Mouse (Mus musculus) neural tube, embryonic 11.5 days (tissue): ENCODE data around the gene Vps53. TPM values are rescaled to one million over a fixed set of nuclear protein-coding genes. Genes with fewer than 3 reads are reported as not detected.

ENCODE experiments used
- ATAC-seq: fragments of 200-750 bp; cut with Nextera tagmentation; 2 replicates; pipeline ENCODE4 v1.8.0; 2017; ENCODE audit warnings: moderate number of reproducible peaks, mild to moderate bottlenecking, moderate TSS enrichment, moderate library complexity; ENCODE audit not compliant: insufficient read depth, low FRiP score, low TSS enrichment
- DNase-seq: peaks from one replicate; pipeline ENCODE4 v3.0.0-alpha.2; 2015; ENCODE audit warnings: low spot score
- H3K27ac ChIP-seq: fragments of 300-500 bp; sonication (generic); 2 replicates; pipeline ENCODE4 v1.5.1; 2014; ENCODE audit warnings: low read depth, mild to moderate bottlenecking, low read length
- H3K27me3 ChIP-seq: fragments of 300-500 bp; sonication (generic); 2 replicates; pipeline ENCODE4 v1.6.1; 2014; ENCODE audit warnings: mild to moderate bottlenecking, low read length, mixed read lengths; ENCODE audit not compliant: control insufficient read depth, insufficient read depth
- H3K36me3 ChIP-seq: fragments of 300-500 bp; sonication (generic); 2 replicates; pipeline ENCODE4 v1.6.1; 2014; ENCODE audit warnings: mild to moderate bottlenecking, low read length, moderate library complexity, mixed read lengths; ENCODE audit not compliant: control insufficient read depth, insufficient read depth
- H3K4me1 ChIP-seq: fragments of 300-500 bp; sonication (generic); 2 replicates; pipeline ENCODE4 v1.6.1; 2014; ENCODE audit warnings: low read length, mixed read lengths; ENCODE audit not compliant: control insufficient read depth, insufficient read depth
- H3K4me2 ChIP-seq: fragments of 300-500 bp; sonication (generic); 2 replicates; pipeline ENCODE4 v1.6.1; 2014; ENCODE audit warnings: low read depth, mild to moderate bottlenecking, moderate library complexity
- H3K4me3 ChIP-seq: fragments of 300-500 bp; sonication (generic); 2 replicates; pipeline ENCODE4 v1.5.1; 2014; ENCODE audit warnings: low read depth, low read length
- H3K9ac ChIP-seq: fragments of 300-500 bp; sonication (generic); 2 replicates; pipeline ENCODE4 v1.6.1; 2014; ENCODE audit warnings: mild to moderate bottlenecking, low read length
- H3K9me3 ChIP-seq: fragments of 300-500 bp; sonication (generic); 2 replicates; pipeline ENCODE4 v1.6.1; 2016; ENCODE audit warnings: low read length; ENCODE audit not compliant: control insufficient read depth
- WGBS: fragments of 180-500 bp; shearing (Covaris S2); extraction: QIAGEN DNeasy Blood & Tissue Kit; methylation state at CpG from one replicate; pipeline ENCODE4 v1.1.7; 2014; 5-methylcytosine and 5-hydroxymethylcytosine counted together
- polyA plus RNA-seq: library from polyadenylated mRNA; unstranded; fragments of >200 nt; fragmentation: Nextera tagmentation; extraction: Ambion mirVana; gene quantifications from 2 replicates; pipeline ENCODE4 v1.2.1, GENCODE M21; 2014

The Vps53 gene
- polyA plus RNA-seq, 1 experiment from 2014 or later, result 50.8 TPM

DNA sequence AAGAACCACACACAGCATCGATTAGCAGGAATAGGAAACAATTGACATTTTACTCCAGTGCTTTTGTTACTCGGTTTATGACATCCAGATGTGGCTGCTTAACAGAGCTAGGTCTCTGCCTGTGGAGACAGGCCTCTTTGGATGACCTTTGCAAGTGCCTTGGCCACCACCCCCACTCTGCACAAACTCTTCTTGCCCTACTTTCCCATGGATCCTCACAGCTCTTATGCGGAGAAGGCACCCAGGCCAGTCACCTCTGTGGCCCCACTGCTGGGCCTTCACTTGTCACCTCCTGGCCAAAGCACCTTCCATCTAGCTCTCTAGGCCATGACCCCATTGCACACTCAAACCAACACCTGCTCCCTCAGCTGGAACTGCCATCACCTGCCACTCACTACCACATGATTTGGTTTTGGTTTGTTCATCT is 95.5 kb downstream of the Vps53 start:
- no peak overlapping the region for H3K4me2 ChIP-seq
- no peaks in the 10 kb centered on the region for H3K27me3 ChIP-seq
- WGBS, result 36% methylated on average over 3 of the region's 3 CpGs
- no peaks in the 10 kb centered on the region for H3K4me1 ChIP-seq
- no peak overlapping the region for H3K4me3 ChIP-seq
- no peaks in the 10 kb centered on the region; the same call in 1 of the 2 replicates for H3K36me3 ChIP-seq
- no peak for ATAC-seq
- H3K27ac ChIP-seq, result no peak overlapping the region
- no peak for DNase-seq
- no peak overlapping the region for H3K9ac ChIP-seq
- no peaks in the 10 kb centered on the region for H3K9me3 ChIP-seq

DNA sequence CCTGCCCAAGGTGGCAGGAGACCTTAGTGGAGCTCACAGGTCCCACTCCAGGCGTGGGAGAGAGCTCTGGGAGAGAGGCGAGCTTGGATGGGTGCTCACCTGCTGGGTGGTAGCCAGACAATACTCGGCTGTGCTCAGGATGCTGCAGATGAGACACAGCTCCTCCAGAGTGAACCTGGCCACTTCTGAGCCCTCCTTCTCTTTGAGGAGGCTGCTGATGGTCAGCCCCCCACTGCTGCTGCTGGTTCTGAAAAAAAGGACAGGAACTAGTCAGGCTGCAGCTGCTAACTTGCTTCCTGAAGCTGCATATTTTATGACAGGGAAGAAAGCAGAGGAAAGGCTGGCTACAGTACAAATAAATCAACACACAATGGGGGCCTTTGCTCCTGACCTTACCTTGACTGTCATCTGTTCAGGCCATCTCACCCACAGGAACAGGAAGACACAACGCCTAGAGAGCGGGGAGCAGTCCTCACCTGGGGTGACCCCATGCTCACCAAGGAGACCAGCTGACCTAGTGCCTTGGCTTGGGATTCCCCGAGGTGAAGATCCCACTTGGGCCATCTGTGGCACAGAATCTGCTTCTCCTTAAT is 98.3 kb downstream of the Vps53 start:
- 57% methylated on average over 6 of the region's 6 CpGs for WGBS
- Histone ChIP-seq H3K36me3 (no peaks in the 10 kb centered on the region; the same call in 1 of the 2 replicates), H3K27me3 (no peaks in the 10 kb centered on the region), H3K4me2 (no peak overlapping the region), H3K4me3 (no peak overlapping the region), H3K4me1 (no peaks in the 10 kb centered on the region), H3K27ac (no peak overlapping the region), H3K9ac (no peak overlapping the region), H3K9me3 (no peaks in the 10 kb centered on the region)
- DNase-seq, result no peak
- no peak for ATAC-seq

DNA sequence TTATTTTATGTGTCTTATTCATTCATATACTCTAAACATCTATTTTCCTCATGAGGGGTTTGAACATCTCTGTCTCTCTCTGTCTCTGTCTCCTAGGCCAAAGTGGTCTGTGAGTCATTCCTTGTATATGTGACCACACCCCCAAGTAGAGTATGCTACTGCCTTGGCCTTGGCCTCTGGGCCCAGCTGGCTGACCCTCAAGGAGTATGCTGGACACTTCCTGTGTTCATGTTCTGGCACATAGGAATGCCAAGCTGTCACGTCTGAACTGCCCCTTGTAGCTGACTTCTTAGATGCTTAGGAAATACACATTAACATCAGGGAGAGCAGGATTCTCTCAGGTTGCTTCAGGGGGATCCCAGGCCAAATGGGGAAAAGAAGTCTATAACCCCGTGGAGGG is 99.2 kb downstream of the Vps53 start:
- Histone ChIP-seq H3K9ac (no peak overlapping the region), H3K27ac (no peak overlapping the region), H3K36me3 (no peaks in the 10 kb centered on the region; the same call in 1 of the 2 replicates), H3K4me3 (no peak overlapping the region), H3K9me3 (no peaks in the 10 kb centered on the region), H3K27me3 (no peaks in the 10 kb centered on the region), H3K4me2 (no peak overlapping the region), H3K4me1 (no peaks in the 10 kb centered on the region)
- DNase-seq, result no peak
- no peak for ATAC-seq
- 74% methylated on average over 2 of the region's 2 CpGs for WGBS

DNA sequence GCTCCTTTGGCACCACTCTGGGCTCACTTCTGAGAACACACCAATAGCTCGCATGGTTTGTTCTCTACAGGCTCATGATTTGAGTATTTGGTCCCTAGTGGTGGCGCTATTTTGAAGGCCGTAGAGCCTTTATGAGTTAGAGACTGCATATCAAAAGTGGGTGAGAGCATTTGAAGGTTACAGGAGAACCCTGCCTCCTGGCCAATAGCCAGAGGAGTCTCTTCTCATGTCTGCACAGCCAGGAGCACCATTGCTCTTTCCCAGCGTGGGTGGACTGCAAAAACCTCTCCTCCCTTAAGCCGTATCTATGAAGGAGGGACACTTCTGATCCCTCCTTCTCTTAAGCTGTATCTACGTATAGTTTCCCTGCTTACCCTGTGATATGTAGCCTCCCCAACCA is 102.1 kb downstream of the Vps53 start:
- no peaks in the 10 kb centered on the region; the same call in 1 of the 2 replicates for H3K36me3 ChIP-seq
- no peak overlapping the region for H3K4me3 ChIP-seq
- DNase-seq (no peak), ATAC-seq (no peak)
- no peak overlapping the region for H3K9ac ChIP-seq
- no peaks in the 10 kb centered on the region for H3K4me1 ChIP-seq
- no peaks in the 10 kb centered on the region for H3K9me3 ChIP-seq
- whole genome bisulfite sequencing, result 94% methylated on average over 6 of the region's 6 CpGs
- H3K27me3 ChIP-seq, result no peaks in the 10 kb centered on the region
- H3K4me2 ChIP-seq, result no peak overlapping the region
- no peak overlapping the region for H3K27ac ChIP-seq

DNA sequence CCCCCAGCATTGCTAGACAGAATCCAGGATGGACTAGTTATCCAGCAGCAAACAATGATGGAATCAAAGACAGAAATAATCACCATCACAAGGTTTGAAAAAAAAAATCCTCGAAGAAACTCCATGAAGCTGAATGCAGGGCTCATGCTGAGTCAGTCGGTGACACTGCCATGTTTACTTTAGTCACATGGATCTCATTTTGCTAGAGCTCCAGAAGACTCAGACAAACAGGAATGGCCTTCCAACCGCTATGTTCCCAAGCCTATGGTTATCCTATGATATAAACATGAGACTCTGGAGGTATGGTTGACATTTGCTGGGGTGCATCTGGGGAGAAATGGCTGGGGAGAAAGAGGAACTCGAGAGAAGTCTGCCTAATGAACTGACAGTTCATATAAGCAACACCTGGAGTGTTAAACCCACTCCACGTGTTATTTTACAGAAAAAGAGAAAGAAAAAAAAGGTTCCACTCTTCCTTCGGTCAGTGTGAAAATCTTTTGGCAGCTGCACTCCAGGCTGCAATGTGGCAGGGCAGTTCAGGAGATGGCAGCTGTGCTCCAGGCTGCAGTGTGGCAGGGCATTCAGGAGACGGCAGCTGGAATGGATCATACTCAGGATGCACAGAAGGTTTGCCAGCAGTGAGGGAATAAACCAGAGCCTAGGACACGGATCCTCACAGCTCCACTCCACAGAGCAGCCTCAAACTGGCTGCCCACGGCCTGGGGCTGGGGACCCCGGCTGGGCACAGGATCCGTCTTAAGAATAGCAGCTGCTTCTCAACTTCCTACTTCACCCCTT is 105.0 kb downstream of the Vps53 start:
- DNase-seq (no peak), ATAC-seq (no peak)
- H3K4me2 ChIP-seq, result no peak overlapping the region
- no peaks in the 10 kb centered on the region; the same call in 1 of the 2 replicates for H3K36me3 ChIP-seq
- no peak overlapping the region for H3K4me3 ChIP-seq
- H3K27ac ChIP-seq, result no peak overlapping the region
- no peaks in the 10 kb centered on the region for H3K4me1 ChIP-seq
- H3K9me3 ChIP-seq, result no peaks in the 10 kb centered on the region
- 64% methylated on average over 11 of the region's 11 CpGs for WGBS
- no peaks in the 10 kb centered on the region for H3K27me3 ChIP-seq
- no peak overlapping the region for H3K9ac ChIP-seq

DNA sequence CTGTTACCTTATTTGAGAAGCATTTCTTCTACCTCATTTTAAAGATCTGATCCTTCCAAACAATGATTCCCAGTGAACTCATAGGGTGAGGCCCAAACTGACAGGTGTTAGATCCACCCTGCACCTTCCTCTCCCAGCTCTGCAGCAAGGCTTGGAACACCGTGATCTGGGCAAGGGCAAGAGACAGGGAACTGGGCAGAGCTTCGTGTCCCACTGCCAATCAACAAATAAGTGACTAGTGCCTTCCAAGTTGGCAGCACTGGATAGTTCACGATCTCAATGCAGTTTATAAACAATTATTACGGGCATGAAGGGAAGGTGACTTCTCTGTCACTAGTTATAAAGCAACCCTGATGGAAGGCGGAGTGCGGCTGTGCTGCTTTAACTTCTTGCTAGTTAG is 109.6 kb downstream of the Vps53 start:
- Histone ChIP-seq H3K4me1 (no peaks in the 10 kb centered on the region), H3K27ac (no peak overlapping the region), H3K36me3 (no peaks in the 10 kb centered on the region; the same call in 1 of the 2 replicates), H3K27me3 (no peaks in the 10 kb centered on the region), H3K9me3 (no peaks in the 10 kb centered on the region), H3K4me3 (no peak overlapping the region), H3K4me2 (no peak overlapping the region), H3K9ac (no peak overlapping the region)
- 94% methylated on average over 6 of the region's 6 CpGs for WGBS
- no peak for DNase-seq
- no peak for ATAC-seq

GRCm38 (mm10) chr11:76066563-76067156 is 112.8 kb downstream of the Vps53 start:
- 88% methylated on average over 15 of the region's 15 CpGs for WGBS
- Histone ChIP-seq H3K36me3 (no peaks in the 10 kb centered on the region), H3K4me3 (no peak overlapping the region), H3K9me3 (no peaks in the 10 kb centered on the region), H3K27ac (no peak overlapping the region), H3K27me3 (no peaks in the 10 kb centered on the region), H3K4me1 (no peaks in the 10 kb centered on the region), H3K4me2 (no peak overlapping the region), H3K9ac (no peak overlapping the region)
- no peak for DNase-seq
- ATAC-seq, result no peak

DNA sequence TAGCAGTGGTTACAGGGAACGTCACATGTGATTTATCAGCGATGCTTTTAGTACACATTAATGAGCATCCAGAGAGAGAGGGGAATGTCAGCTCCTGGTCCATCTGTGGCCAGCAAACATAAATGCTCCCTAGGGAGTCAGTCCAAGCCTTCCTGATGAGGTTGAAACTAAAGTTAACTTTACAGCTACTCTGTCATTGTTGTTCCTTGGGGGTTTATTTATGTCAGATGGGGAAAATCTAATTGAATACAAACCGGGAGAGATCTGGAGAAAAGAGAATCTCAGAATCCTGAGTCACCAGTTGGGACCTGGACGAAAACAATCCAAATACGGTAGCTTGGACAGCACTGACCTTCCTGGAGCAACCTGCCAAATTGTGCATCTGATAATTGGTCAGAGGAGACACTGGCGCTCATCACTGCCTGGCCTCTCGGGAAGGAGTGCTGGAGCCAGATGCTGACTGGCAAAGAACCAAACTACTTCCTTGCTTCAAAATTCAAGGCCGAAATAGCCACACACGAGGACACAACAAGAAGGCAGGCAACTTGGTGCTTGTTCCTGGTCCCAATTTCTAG is 113.8 kb downstream of the Vps53 start:
- H3K4me3 ChIP-seq, result no peak overlapping the region
- no peak for ATAC-seq
- H3K4me1 ChIP-seq, result no peaks in the 10 kb centered on the region
- no peak overlapping the region for H3K27ac ChIP-seq
- H3K36me3 ChIP-seq, result no peaks in the 10 kb centered on the region
- no peak overlapping the region for H3K4me2 ChIP-seq
- no peak overlapping the region for H3K9ac ChIP-seq
- no peaks in the 10 kb centered on the region for H3K27me3 ChIP-seq
- no peak for DNase-seq
- no peaks in the 10 kb centered on the region for H3K9me3 ChIP-seq
- WGBS, result 73% methylated on average over 9 of the region's 9 CpGs
